Mouse (Mus musculus): ENCODE measurements at regions not wholly inside any gene's neighbourhood (a gene's known extent, or its start where the extent isn't known, plus 50 kb on each side); places are given as distances from the start of the nearest gene placed in this dataset.

DNA sequence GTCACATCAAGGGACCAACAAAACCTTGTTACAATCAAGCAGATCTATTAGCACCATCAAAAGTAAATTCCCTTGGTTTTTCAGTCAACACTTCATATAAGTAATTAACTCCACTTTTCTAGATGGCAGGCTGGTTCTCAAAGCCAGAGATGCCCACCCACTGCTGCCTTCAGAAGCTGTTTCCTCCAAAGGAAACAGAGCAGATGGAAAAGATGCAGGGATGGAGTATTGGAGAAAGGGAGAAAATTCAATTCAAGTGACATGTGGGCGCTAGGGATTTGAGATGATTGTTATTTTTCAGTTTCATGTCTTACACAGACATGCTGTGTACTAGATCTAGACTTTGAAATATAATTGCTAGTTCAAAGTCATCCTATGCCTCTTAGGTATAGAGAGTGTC lies 705.1 kb downstream of the Edem1 start:
- peak in 1 of 2 experiments; percentile 3 for DNase-seq (ENCODE audit: low spot score in 2 of 2)

GRCm38 (mm10) chr6:109542980-109543976 lies 714.8 kb downstream of the Edem1 start:
- no peak for DNase-seq (ENCODE audit: low spot score in 2 of 2)

- DNase-seq (ENCODE audit: low spot score in 2 of 2): no peak
Measured at GRCm38 (mm10) chr6:109552316-109552715, 723.9 kb downstream of the Edem1 start.

Measured in frontal cortex, postnatal 14 days (tissue).